Mouse (Mus musculus): ENCODE measurements around the gene Nav2.

Gene Nav2

GRCm38 (mm10) chr7:49004402-49004801, 95.9 kb downstream of the Nav2 start:
- peak; percentile 46 for DNase-seq (ENCODE audit: low spot score)

- DNase-seq (ENCODE audit: low spot score): no peak
Observed at GRCm38 (mm10) chr7:49006886-49007285, 98.4 kb downstream of the Nav2 start.

DNA sequence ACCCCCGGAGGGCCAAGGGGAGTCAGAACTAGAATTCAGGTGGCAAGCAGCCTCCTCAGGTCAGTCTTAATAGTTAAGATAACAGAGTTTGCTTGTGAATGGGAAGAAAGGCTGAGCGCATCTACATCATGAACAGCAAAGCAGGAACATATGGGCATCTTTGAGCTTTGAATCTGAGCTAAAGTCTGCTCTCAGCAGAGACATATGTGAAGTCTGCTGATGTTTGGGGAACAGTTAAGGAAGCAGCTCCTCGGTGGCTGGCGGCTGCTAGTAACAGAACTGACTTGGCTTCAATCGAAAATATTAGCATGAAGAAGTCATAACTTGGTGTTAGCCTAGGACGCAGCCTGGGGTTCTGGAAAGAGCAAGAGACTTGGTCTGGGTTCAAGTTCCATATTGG, 102.2 kb downstream of the Nav2 start:
- no peak for DNase-seq (ENCODE audit: low spot score)

DNA sequence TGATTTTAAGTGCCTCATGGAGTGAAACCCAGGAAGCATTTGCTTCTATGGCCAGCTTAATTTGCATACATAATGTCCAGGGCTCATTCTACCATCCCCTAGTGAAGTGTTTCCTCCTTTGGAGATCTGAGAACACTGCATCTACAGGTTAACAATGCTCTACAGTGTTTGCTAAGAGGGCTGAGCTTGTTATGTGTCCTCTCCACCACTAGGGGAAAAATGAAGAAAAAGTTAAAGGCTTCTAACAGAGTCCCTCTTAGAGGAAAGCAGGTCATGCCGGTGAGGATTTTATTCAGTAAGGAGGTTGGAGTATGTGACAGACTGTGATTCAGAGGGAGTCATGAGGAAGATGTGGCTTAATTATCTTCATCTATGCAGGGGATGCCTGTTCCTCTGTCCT, 103.5 kb downstream of the Nav2 start:
- no peak for DNase-seq (ENCODE audit: low spot score)

GRCm38 (mm10) chr7:49014480-49014879, 106.0 kb downstream of the Nav2 start:
- no peak for DNase-seq (ENCODE audit: low spot score)

DNA sequence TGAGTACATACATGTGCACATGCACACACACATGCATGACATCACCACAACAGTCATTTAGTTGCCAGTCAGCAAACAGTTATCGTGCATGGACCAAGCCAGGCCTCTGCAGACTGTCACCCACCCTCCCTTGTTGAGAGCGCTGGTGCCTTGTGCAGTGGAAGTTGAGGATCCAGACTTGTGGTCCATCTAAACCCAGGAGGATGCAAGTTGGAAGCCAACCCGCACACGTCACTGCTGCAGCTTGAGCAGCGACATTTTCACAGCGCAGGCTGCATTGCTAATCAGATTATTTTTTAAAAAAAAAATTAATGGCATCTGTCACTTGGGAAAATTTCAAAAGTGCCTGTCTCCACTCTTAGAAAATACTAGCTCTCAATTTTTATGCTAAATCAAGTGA, 106.8 kb downstream of the Nav2 start:
- no peak for DNase-seq (ENCODE audit: low spot score)

- DNase-seq (ENCODE audit: low spot score): no peak
Observed at GRCm38 (mm10) chr7:49016088-49016487, 107.6 kb downstream of the Nav2 start.

GRCm38 (mm10) chr7:49017794-49018193, 109.3 kb downstream of the Nav2 start:
- no peak for DNase-seq (ENCODE audit: low spot score)

- DNase-seq (ENCODE audit: low spot score): no peak
Observed at GRCm38 (mm10) chr7:49018478-49018914, 110.0 kb downstream of the Nav2 start.

DNA sequence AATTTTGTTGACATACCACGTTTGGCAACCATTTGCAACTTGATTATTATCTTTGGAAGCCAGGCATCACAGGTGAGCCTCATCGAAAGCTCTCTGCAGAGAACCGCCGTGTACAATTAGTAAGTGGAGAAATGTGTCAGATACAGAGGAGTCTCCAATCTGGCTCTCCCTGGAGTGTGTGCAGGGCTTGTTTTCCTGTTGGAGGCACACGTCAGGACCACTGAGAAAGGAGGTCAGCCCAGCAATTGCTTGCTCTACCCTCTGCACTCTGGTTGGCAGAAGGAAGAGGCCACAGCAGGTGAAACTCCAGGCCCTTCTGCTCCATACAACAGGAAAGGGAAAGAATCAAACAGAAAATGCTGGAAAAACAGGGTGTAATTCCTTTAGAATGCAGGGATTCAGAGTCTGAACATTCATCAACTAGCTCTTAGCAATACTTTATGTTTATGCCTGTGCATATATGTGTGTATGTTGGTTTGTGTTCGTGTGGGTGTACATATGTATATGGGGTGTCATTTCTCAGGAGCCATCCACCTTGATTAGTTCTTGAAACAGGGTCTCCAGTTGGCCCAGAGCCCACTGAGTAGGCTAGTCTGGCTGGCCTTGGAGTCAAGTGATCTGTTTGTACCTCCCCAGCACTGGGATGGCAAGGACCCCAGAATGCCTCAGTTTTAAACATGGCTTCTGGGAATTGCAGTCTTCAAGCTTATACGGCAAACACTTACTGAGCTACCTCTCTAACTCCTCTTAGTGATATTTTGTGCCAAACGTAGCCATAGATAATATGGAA, 116.7 kb downstream of the Nav2 start:
- no peak for DNase-seq (ENCODE audit: low spot score)

GRCm38 (mm10) chr7:49025991-49026390, 117.5 kb downstream of the Nav2 start:
- no peak for DNase-seq (ENCODE audit: low spot score)

DNA sequence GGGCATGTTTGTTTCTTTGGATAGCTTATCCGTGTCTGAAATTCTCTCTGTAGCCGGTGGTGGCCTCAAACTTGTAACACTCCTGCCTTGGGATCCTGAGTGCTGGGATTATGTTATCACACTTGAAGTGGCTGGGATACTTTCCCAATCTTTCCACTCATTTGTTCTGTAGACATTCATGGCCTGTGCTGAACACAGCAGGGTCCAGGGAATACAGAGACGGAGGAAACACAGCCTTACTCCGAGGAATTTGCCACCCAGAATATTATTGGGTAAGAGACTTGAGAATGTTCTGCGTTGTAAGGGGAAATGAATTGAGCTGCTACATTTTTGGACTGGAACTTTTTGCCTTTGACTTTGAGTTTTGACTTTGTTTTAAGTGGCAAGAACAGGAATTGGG, 118.0 kb downstream of the Nav2 start:
- DNase-seq (ENCODE audit: low spot score): no peak

- no peak for DNase-seq (ENCODE audit: low spot score)
Observed at GRCm38 (mm10) chr7:49029282-49030012, 120.9 kb downstream of the Nav2 start.

- DNase-seq (ENCODE audit: low spot score): no peak
Observed at GRCm38 (mm10) chr7:49032216-49032615, 123.7 kb downstream of the Nav2 start.

- no peak for DNase-seq (ENCODE audit: low spot score)
Observed at GRCm38 (mm10) chr7:49034253-49034652, 125.7 kb downstream of the Nav2 start.

DNA sequence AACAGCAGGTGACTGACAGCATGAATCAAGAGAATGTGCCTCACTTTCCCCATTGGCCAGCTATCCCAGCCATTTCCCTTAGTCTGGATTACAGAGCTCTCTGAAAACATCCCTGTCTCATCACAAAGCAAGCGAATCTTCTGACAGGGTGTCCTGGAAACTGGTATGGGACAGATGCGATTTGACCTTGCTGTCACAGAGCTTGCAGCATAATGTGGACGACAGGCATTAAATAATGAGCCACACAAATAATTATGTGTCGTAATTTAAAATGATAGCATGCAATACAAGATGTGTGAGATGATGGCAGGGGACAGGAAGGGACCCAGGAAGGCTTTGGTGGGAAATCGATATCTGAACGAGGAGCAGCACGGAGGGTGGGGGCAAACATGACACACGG, 131.6 kb downstream of the Nav2 start:
- no peak for DNase-seq (ENCODE audit: low spot score)

DNA sequence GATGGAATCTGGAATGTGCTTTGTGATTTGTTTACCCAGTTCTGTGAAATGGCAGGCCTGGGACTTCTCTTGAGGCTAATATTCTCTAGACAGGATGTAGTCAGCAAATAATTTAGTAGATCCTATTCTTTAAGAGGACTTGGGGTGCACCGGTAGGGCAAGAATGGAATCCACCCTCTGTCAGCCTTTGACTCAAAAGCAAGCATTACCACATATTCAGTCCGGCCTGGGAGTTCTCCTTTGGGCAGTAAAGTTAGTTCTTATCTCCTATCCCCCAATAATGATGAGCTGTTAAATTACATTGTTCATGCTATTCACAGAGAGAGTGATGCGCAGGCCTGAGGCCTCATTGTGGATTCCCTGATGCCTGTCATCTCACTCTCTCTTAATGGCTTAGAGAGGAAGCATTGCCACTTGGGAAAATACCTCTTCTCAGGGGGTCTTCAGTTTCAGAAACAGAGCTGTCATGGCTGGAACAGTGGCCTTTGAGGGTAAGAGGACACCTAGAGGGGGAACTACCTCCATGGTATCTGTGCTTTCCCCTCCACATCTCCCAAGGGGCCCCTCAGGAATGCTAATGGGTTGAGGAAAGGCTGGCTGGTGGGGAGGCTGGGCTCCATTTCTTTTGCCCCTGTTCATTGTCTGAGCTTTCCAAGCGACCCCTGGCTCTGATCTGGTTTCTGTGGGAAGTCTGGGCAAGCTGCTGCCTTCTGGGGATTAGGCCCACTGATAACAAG, 133.0 kb downstream of the Nav2 start:
- DNase-seq (ENCODE audit: low spot score): no peak

GRCm38 (mm10) chr7:49045499-49046346, 137.2 kb downstream of the Nav2 start:
- no peak for DNase-seq (ENCODE audit: low spot score)

DNA sequence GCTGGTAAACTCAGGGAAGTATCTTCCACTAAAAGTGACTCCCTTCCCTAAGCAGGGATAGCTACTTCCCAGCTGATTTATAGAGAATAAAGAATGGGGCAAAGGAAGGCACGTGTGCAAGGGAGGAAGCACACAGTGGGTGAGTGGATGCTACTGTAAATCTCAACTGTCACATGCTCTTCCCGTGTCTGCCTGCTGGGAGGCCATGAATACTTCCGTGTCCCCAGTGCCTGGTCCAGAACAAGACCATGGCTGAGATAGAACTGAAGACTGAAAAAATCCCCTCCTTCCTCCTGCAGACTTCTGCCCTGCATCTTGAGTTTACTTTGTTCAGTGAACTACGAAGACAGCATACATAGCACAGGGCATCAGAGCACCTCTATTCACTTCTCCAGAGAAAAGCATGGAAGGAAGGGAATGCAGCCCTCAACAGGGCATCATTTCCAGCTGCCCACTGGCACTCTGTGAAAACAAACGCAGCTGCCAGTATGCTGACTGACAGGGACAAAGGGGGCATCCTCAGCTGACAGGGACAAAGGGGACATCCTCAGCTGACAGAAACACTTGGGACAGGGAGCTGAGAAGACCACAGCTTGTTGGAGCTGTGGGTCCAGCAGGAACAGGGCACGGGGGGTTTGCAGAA, 138.0 kb downstream of the Nav2 start:
- DNase-seq (ENCODE audit: low spot score): no peak

- DNase-seq (ENCODE audit: low spot score): no peak
Observed at GRCm38 (mm10) chr7:49047336-49047735, 138.8 kb downstream of the Nav2 start.

GRCm38 (mm10) chr7:49052871-49053618, 144.5 kb downstream of the Nav2 start:
- DNase-seq (ENCODE audit: low spot score): no peak

Measured in lung, postnatal 25 days (tissue).